Mouse (Mus musculus) cerebellum, adult 2 months (tissue): Measurements from ENCODE around the gene Tnfrsf14.

Source experiments
- CTCF ChIP-seq: fragments of 200-500 bp; IDR thresholded peaks from 2 replicates; pipeline ENCODE4 v1.5.1; 2011; ENCODE audit warnings: low read depth, mild to moderate bottlenecking, control low read depth, low read length, moderate library complexity, borderline replicate concordance; ENCODE audit not compliant: insufficient read depth
- POLR2A ChIP-seq: fragments of 200-500 bp; IDR thresholded peaks from 2 replicates; pipeline ENCODE4 v1.6.1; 2011; ENCODE audit warnings: low read length, control low read depth, borderline replicate concordance; ENCODE audit not compliant: insufficient read depth

DNA sequence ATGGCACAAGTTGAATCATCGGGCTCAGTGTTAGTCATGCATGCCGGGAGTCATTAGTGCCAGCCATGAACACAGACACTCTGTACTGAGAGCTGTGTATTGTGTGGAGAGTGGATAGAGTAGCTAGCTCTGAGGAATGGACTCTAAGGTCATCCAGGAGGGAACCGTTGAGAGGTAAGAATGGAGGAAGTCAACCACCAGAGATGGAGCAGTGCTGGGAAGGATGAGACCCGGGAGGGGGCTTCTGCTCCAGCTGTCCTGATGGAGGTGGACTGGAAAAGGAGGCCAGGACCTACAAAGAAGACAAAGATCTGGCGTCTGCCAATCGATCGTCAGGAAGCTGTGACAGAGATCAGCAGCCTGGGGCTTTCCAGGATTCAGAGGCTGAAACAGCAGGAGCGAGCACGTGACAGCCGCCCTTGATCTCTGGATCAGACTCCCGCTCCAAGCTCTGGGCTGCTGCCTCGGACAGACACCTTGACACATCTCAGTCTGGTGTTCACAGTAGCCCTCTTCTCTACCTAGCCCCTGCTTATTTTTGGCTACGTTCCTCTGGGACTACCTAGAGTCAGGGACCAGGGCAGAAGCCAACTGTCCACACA, 5.0 kb upstream of the Tnfrsf14 start:
- TF ChIP-seq CTCF (no peak), POLR2A (no peak)
